Mouse (Mus musculus): ENCODE results near the gene Tbc1d19.

DNA sequence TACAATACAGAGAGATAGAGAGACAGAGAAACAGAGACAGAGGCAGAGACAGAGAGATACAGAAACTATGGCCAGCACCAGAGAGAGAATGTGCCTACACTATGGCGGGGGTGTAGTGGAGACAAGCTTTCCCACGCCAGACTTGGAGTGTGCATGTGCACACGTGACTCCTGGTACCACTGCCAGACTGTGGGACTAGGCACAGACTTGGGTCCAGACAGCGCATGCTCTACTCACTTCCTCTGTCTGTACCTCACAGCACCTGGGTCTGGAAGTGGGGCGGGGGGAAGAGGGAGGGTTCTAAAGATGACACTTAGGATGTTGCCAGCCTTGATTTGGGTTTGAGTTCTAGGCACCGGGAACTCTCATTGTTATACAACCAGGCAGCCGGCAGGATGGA, 118.5 kb downstream of the Tbc1d19 start:
- no peak for TF ChIP-seq GATA1 (IDR thresholded peaks at IDR 0.05; ENCODE audit: borderline replicate concordance, low read length)
- no peak for TF ChIP-seq FLI1 (IDR thresholded peaks at IDR 0.05; ENCODE audit: low read length)
